Mouse (Mus musculus) left cerebral cortex, adult 18-20 months (tissue): ENCODE measurements around the gene Ptcd3. TPM values are rescaled to one million over a fixed set of nuclear protein-coding genes. Genes with fewer than 3 reads are reported as not detected.
"Not testable (repeated sequence)": the region's sequence is repeated elsewhere in the genome, so short reads cannot be mapped to it uniquely, and the experiment has no call there.

Experiments used
- DNase-seq, 2 experiments: peaks; one replicate each; pipeline ENCODE4 v3.0.0; 2021 to 2022; ENCODE audit warnings: low spot score in 2 of 2, mixed read lengths in 1 of 2
- long read RNA-seq, 2 experiments: library from polyadenylated mRNA; stranded (forward); transcript quantifications; one replicate each; pipeline ENCODE4 v2.0.0; 2021
- total RNA-seq, 2 experiments: library from RNA; stranded (reverse); gene quantifications; 2 replicates each; pipeline ENCODE4 v1.2.3; 2021

Ptcd3 gene
- 10 to 100 TPM; 64.2 to 65.2 TPM for total RNA-seq
- long read RNA-seq, experiment 1, partial matches to known transcripts: 2 of 38 reads
- long read RNA-seq, experiment 1, other reads (novel, unspliced or antisense): 34 of 38 reads
- long read RNA-seq, experiment 2, partial matches to known transcripts: 4 of 27 reads
- long read RNA-seq, experiment 2, other reads (novel, unspliced or antisense): 23 of 27 reads

DNA sequence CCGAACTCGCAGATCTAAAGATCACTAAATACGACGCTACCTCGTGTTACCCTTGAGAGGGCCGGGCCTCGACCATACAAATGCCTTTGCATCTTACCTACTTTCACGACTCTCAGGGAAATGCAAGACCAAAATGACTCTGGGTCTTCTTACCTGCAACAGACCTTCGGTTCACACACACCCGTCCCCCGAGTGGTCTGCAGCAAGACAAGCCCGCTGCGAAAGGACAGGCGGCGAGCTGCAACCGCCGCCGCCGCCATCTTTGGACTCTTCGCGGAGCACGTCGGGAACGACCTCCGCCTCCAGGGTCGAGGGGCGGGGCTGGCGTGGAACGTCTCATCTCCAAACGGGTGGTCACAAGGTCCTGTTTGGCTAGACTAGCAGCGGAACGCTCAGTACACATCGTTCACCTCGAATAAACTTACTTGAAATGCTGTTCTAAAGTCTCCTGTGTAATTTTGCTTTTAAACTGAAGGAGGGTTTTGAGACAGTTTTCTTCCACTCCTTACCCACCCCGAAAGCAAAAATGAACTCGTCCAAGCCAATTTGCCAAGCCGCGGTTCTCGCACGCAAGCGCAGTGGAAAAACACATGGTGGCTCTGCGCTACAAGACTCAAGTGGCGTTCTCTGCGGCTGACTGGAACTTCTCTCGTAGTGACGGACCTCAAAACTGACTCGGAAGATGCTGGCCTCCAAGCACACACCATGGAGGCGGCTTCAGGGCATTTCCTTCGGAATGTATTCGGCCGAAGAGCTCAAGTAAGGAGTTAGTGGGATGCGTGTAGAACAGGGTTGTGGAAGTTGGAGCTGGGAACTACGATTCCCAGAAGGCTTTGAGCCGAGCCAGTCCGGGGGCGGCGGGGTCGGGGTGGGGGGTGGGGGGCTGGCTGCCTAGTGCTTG, at the start of gene Ptcd3, which contains the start of gene Polr1a:
Gene Ptcd3, minus strand, starts transcription at position 270 of the 901 bp plus-strand sequence.
Gene Polr1a, plus strand, starts transcription at position 573 of the 901 bp plus-strand sequence.
- DNase-seq: peak; percentile 90

DNA sequence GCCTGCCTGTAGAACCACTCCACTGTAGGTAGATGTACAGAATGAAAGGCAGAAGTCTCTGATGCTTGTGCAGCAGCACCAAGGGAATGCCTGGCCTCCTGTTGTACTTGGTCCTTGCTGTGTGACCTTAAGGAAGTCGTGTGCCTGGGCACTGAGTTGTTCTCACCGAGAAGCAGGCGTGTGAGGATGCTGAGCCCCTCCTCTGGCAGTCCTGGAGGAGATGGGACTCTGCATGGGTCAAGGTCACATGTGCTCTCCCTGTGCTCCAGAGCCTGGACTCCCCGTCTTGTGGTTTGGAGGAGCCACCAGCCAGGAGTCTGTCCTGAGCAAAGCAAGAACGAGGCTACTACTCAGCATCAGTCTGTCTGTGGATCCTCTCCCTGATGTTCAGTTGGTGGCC, 42.6 kb upstream of the Ptcd3 start:
- no peak for DNase-seq

DNA sequence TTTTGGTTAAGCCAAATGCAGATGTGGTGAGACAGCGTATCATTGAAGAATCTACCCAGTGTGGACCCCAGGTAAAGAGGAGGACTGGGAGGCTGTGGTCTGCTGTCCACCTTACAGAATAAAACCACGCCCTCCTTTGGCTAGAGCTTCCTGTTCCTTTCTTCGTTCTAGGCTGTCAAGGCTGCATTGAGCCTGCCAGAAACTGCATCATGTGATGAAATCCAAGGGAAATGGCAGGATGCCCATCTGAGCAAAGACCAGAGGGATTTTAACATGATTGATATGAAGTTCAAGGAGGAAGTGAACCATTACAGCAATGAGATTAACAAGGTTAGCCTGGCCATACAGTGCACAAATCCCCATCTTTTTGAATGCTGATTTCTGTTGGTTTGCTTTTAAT, 42.0 kb upstream of the Ptcd3 start:
- DNase-seq: no peak

DNA sequence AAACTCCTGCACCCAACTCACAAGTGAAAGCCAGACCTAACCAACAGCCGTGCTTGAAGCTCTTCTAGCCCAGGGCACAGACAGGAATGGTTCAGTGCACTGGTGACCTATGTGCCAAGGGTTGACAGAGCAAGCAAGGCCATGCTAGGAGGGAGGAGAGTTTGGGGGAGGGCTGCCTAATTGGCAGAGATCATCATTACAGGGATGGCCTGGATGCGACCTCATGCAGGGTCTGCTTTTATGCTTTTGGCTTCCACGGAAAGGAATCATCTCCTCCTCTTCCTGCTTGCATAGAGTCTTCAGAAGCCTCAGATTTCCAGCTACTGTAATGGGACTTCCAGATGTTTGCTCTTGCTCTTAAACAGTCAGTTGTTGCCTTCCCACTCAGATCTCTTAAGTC, 41.2 kb upstream of the Ptcd3 start:
- no peak for DNase-seq

DNA sequence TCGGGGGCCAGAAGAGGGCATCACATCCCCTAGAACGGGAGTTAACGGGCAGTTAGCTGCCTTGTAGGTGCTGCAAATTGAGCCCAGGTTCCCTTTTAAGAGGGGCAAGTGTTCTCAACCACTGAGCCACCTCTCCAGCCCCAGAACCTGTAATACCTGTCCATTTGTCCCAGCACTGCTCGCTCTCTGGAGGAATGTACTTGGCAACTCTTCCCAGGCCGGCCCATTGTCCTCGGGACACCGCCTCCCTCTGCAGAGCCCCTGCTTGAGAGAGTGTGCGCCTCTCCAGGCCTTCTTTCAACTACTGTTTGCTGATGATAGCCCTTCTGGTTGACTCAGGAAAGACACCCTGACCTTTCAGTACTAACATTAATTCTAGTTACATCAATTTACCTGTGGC, 37.6 kb upstream of the Ptcd3 start:
- DNase-seq: no peak

DNA sequence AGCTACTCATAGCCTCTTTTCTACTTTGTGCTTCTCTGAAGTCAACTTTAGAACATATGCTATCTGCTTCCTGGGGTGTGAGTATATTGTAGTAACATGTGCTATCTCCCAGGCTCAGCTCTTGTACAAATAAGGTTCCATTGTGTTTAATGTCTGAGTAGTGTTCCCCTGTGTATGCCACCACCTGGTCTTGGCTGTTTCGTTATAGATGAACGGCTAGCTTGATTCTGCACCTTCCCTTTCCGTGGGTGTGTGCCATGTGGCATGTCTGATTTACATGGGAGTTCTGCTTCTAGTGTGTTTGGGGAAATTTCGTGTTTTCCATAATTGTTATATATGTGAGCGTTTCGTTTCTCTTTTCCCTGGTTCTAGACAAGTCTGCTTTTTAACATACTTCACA, 36.6 kb upstream of the Ptcd3 start:
- DNase-seq: no peak

DNA sequence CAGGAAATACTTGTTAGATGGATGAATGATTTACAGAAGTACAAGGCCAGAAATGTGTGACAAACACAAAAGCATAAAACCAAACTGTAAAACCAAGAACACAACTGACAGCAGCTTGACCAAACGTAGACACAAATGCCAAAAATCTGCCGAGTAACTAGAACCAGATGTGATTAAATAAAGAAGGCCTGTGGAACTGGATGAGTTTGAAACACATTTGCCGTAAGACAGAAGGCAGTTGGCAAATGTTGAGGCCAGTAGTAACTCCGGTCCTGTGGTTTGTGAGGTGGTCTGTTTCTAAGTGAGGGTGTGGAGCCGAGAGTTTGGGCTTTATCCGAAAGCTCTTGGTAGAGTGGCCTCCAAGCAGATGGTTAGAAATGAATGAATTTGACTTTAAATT, 32.4 kb upstream of the Ptcd3 start:
- DNase-seq: no peak

DNA sequence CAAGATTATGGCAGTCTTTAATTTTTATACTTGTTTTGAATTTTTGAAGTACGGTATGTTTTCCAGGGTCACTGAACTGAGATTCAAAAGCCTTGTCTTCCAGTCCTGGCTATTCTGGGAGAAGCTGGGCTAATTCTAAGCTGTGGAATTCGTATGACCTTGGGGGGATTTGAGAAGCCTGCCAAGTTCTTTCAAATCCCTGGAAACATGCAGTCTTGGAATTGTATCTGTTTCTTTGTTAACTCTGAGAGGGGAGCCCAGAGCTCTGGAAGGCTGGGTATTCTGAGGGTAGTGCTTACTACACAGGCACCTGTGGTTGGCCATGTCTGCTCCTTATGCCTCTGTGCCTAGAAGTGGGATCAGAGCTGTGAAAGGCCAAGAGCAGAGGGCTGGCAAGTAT, 27.2 kb upstream of the Ptcd3 start:
- no peak for DNase-seq

DNA sequence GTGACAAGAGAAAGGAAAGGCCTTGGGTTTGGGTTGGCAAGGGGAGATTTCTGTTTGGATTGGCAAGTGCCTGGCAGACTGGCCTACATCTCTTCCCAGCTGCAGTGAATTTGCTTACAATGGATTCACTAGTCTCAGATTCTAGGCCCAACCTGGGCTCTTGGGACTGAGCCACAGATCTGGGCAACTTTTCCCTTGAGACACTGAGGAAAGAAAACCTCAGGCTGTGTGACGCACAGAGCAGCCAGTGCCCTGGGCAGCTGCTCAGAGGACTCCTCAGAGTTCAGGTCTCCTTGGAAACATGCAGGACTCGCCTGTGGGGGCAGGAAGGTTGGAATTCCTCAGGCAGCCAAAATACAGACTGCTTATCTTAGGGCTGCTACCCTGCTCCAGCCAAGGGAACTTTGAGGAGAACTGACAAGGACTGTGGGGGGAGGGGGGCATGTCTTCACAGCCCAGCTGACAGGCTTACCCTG, 25.6 kb upstream of the Ptcd3 start:
- DNase-seq: no peak

DNA sequence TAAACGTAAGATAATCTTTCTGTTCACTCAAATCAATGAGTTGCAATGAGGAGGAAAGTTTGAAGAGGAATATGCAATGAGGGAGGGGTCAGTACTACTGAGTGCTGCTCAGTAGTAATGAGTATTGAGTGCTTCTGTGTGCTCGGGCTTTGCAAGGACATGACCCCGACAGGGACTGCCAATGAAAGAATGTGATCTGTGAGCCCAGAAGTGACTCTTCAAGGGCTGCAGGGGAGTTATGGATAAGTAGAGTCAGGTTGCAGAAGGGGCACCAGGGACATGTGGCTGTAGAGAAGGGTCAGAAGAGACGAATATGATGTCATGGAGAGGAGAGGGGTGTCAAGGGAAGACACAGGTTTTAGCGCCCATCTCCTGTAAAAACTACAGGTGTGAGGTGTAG, 23.8 kb upstream of the Ptcd3 start:
- DNase-seq: no peak

DNA sequence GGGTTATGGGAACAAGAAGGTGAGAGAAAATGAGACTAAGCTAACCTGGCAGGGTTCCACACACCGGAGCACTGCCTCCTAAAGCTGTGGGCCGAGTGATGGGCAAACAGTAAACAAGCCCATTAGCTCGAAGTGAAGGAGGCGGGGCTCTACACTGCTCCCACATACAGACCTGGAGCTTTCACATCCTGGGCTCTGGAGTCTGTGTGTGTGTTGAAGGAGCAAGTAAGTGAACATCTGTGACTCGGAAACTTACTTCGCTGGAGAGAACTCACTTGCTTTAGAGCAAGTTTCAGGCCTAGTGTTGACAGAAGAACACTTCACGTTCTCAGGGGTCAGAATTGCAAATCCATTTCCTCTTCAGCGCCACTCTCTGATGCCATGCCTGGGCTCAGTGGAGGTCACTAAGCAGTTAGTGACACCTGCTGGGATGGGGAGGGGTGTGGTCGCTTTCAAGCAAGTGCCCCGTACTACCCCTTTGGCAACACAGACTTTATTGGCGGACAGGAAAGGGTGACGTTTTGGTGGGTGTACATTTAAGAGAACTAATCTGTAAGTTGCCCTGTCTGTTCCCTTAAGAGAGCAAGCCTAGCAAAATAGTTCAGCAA, 22.4 kb upstream of the Ptcd3 start:
- DNase-seq: no peak

DNA sequence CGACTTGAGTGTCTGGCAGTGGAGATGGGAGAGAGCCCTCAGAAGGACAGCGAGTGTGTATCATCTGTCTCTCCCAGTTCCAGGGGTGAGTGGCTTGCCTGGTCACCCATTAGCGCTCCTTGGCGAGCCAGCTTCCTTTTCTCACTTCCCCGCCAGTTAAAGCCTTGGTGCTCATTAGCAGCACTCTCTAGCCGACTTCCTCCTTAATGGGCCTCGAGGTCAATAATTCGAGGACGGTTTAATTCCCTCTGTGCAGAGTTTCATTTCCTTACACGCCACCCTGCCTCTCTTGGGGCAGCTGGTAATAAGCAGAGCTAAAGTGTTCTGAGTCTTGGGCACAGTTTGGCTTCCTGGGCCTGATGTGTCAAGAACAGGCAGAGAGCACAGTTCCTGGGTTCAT, 21.5 kb upstream of the Ptcd3 start:
- DNase-seq: no peak

DNA sequence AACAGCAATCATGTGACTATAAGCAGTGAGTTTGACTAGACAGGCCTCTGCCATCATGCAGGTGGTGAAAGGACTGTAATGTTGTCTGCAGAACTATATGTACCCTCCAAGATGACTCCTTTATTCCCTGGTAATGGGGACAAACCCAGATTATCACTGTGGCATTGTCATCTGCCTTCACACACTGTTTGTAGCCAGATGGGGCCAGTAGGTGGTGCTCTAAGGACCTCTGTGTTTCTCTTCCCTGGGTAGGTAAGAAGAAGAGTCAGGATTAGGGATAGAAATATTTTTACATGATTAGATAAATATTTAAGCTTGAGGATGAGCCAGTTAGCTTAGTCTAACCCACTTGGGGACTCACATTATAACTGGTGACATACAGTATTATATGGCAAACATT, 19.4 kb upstream of the Ptcd3 start:
- peak; percentile 70 to 76 for DNase-seq

DNA sequence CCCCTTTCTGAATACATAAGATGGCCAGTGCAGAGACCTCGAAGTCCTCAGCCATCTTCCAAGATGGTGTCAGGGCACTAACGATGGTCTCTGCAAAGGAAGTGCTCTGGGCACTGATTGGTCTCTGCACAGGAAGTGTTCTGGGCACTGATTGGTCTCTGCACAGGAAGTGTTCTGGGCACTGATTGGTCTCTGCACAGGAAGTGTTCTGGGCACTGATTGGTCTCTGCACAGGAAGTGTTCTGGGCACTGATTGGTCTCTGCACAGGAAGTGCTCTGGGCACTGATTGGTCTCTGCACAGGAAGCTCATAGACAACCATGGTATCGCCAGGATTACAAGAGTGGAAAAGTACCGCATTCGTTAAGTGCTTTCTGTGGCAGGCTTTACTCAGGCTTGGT, 16.7 kb upstream of the Ptcd3 start:
- not testable (repeated sequence) for DNase-seq

DNA sequence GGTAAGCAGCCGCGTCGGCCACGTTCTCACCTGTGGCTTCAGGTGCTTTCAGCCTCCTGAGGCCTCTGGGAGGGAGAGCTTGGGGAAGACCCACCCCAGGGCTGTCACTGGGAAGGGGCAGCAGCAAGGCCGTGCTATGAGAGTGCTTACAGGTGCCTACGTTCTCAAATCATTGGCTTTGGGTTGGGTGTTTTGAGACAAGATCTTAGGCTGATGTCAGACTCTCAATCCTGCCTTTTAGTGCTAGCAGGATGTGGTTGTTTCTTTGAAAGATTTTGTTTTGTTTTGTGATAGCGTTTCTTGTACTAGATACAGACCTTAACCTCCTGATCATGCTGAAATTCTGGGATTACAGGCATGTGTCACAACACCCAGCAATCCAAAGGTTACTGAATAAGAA, 12.2 kb upstream of the Ptcd3 start:
- no peak for DNase-seq

DNA sequence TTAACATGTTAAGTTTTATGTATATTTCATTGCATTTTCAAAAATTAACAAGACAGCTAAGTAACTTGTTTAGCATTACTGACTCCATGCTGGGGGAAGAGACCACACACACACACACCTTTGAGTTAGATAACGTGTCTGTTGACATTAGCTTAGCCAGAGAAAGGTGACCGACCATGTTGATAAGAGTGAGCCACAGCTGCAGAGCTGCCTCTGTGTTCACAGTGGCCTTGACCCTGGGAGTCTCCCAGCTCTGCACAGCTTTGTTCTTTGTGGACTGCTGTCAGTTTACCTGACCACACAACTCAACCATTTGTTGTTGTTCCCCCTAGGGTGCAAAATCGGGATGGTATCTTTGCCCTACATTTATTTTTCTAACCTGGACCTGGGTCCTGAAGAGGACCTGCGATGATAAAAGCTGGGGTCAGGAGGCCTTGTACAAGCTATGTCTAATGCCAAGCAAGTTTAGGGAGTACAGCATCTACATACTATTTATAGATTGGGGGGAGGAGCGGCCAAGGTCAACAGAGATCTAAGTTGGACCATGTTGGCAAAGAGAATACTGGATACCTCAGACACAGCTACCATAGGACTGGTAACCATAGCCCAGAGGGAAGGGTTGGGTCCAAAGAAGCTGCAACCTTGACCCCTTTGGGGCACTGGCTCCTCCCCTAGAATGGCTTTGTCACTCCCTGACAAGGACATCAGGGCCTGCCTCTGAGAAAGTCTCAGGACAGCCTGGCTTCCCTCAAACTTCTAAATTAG, 3.3 kb upstream of the Ptcd3 start:
- no peak for DNase-seq

DNA sequence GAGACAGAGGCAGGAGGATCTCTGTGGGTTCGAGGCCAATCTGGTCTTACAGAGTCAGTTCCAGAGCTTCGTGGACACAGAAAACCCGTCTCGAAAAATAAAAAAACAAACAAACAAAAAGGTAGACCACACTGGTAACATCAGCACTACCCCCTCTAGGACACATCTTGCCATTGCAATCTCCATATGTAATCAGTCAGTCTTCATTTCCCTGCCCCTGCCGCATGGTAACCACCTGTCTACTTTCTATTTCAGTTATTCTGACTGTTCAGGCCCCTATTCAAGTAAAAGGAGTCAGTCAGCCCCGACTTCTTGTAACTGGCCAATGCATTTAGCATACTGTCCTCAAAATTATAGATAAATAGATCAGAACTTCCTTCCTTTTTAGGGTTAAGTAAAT, 1.3 kb upstream of the Ptcd3 start:
- no peak for DNase-seq

DNA sequence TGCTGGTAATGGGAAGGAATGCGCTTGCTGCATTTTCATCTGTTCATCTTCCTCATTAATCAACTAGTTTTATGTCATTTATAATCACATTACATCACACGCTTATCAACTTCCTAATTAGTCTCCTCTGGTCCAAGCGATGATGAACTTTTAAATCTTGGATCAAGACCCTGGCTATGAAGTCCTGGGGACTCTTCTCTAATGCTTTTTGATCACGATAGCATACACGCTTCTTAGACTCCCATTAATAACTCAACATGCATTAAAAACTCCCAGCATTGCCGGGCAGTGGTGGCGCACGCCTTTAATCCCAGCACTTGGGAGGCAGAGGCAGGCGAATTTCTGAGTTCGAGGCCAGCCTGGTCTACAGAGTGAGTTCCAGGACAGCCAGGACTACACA, 834 bp upstream of the Ptcd3 start:
- no peak for DNase-seq

DNA sequence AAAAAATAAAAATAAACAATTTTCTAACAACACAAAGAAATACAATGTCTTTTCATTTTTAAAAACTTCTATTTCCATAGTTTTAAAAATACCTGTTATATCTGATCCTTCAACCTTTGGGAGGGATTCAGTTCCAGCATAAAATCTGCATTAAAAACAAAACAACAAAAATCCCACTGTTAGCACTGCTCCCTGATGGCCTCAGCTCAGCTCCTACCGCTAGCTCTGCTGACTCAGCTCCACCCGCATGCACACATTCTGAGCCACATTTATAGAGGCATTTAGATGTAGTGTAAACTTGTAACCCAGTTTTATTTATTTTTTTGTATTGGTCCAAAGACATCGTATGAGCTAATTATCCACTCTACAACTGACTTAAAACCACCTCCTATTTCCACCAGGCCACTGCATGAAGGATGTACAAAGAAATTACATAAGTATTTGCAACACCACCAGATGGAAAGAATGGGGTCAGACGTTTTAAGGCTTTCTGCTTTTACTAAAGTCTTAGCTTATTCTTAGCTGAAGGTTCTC, 781 bp downstream of the Ptcd3 start:
- no peak for DNase-seq

DNA sequence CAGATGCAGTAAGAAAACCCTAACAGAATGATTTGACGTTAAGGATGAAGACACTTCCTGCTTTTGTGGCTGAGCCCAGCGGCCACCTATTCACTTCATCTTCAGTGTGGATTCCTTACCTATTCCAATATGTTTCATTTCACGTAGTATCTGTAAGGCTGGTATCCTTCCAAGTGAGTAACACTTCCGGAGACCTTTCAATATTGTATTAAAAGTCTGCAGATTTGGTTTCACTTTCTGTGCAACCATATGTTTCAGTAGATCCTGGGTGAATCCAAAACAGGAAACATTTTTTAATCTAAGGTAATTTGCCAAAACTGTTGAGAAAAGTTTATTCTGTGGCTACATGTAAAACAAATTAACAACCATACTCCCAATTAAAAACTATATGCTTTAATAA, 15.3 kb downstream of the Ptcd3 start:
- no peak for DNase-seq
